Mouse (Mus musculus): ENCODE results near the gene Elp5. TPM values are rescaled to one million over a fixed set of nuclear protein-coding genes. Genes with fewer than 3 reads are reported as not detected.

Elp5 gene
- polyA plus RNA-seq, 1 experiment = 75.3 TPM

DNA sequence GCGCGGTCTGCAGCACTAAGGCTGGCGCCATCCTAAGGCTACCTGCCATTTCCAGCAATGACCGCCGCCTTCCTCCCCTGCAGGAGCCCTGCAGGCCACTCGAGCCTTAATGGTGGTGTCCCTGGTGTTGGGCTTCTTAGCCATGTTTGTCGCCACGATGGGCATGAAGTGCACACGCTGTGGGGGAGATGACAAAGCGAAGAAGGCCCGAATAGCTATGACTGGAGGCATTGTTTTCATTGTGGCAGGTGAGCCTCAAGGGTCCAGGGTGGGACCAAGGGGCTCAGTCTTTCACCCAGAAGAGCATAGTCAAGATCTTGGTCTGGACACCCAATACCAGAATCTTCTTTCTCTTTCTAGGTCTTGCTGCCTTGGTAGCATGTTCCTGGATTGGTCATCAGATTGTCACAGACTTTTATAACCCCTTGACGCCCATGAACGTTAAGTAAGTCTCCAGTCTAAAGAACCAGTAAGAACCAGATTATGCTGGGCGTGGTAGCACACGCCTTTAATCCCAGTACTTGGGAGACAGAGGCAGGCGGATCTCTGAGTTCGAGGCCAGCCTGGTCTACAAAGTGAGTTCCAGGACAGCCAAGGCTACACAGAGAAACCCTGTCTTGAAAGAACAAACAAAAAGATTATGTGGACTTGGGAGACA, 15.3 kb downstream of the Elp5 start:
- Histone ChIP-seq H3K4me1 (replicated peaks; ENCODE audit: control insufficient read depth, insufficient read depth, low read length) (peaks cover 7% of the 10 kb centered on the region; the same call in 1 of the 2 replicates), H3K27me3 (ENCODE audit: control insufficient read depth, insufficient read depth, low read length) (peaks cover 18% of the 10 kb centered on the region; the same call in 1 of the 2 replicates), H3K4me3 (ENCODE audit: control insufficient read depth, insufficient read depth, low read length) (no peak overlapping the region), H3K27ac (ENCODE audit: control insufficient read depth, insufficient read depth, low read length) (no peak overlapping the region), H3K36me3 (ENCODE audit: control insufficient read depth, insufficient read depth, low read length) (no peaks in the 10 kb centered on the region; the same call in 1 of the 2 replicates)
- no peak for TF ChIP-seq POLR2A (IDR thresholded peaks at IDR 0.05; ENCODE audit: control insufficient read depth, extremely low read depth, insufficient read depth, low read length, poor library complexity)
- no peak for TF ChIP-seq CTCF (IDR thresholded peaks at IDR 0.05; ENCODE audit: borderline replicate concordance, control insufficient read depth, extremely low read depth, insufficient read depth, low read length, poor library complexity)
- 47% methylated on average over 17 of the region's 17 CpGs for WGBS
- no peak for DNase-seq

DNA sequence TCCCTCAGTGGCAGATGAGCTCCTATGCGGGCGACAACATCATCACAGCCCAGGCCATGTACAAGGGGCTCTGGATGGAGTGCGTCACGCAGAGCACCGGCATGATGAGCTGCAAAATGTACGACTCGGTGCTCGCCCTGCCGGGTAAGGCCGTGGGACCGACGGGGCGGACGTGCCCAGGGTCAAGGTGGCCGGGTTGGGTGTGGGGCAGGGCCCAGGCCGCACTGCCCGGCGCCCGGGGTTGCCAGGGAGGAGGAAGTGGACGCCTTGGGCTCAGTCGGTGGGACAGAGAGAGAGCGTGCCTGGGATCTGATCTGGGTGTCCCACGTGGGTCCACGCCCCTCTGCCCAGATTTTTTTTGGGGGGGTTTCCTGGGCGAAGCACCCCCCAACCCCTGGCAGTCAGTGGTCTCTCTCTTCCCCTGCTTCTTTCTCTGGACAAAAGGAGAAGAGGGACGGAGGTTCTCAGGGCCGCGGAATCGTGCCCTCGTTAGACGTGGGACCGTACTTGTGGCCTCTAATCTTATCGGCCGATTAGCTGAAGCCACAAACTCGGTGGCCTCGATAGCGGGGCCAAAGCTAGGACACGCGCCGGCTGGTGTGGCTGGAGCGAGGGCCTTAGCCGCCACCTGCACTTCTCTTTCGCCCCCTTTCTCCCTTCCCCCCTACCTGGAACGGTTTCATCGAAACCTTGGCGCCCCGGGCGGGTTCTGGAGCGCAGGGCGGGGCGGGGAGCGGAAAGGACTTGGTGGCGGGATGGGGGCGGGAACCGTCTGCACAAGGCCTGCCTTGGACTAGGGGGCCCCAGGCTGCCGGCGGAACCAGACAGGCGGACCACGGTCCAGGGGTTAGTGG, 16.1 kb downstream of the Elp5 start:
- TF ChIP-seq POLR2A (IDR thresholded peaks at IDR 0.05; ENCODE audit: control insufficient read depth, extremely low read depth, insufficient read depth, low read length, poor library complexity) (no peak), CTCF (IDR thresholded peaks at IDR 0.05; ENCODE audit: borderline replicate concordance, control insufficient read depth, extremely low read depth, insufficient read depth, low read length, poor library complexity) (no peak)
- WGBS = 6% methylated on average over 59 of the region's 59 CpGs
- peaks cover 18% of the 10 kb centered on the region; the same call in 1 of the 2 replicates for H3K27me3 ChIP-seq (ENCODE audit: control insufficient read depth, insufficient read depth, low read length)
- DNase-seq = no peak
- peaks cover 7% of the 10 kb centered on the region; the same call in 1 of the 2 replicates for H3K4me1 ChIP-seq (replicated peaks; ENCODE audit: control insufficient read depth, insufficient read depth, low read length)
- no peak overlapping the region; the same call in 1 of the 2 replicates for H3K4me3 ChIP-seq (ENCODE audit: control insufficient read depth, insufficient read depth, low read length)
- H3K27ac ChIP-seq (ENCODE audit: control insufficient read depth, insufficient read depth, low read length) = no peak overlapping the region
- no peaks in the 10 kb centered on the region; the same call in 1 of the 2 replicates for H3K36me3 ChIP-seq (ENCODE audit: control insufficient read depth, insufficient read depth, low read length)

DNA sequence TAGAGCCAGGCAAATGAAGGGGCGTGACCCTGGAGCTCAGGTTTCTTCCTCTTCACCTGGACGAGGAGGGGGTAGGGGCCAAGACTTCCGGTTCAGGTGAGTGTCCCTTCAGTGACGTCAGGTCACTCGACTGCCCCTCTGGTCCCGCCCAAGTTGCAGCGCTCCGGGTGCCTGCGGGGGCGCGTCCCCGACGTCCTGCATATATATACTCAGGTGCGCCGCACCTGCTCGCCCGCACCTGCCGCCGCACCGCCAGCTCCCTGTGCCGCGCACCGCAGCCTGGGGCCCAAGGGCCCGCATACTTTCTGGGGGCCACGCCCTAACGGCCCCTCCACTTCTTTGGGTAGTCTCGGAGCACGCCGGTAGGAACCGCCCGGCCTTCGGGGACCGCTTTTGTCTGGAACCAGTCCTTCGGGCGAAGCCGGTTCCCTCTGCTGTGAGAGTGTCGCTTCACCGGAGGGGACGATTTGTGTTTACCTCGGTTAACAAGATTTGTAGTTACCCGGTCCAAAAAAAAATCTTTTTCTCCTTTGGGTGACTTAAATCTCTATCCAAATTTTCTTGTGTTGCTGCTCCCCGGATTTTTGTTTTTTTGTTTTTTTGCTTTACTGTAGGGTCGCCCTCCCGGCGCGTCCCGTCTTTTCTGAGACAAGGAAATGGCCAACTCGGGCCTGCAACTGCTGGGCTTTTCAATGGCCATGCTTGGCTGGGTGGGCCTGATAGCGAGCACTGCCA, 16.9 kb downstream of the Elp5 start:
- Histone ChIP-seq H3K27ac (ENCODE audit: control insufficient read depth, insufficient read depth, low read length) (no peak overlapping the region), H3K4me3 (ENCODE audit: control insufficient read depth, insufficient read depth, low read length) (no peak overlapping the region), H3K36me3 (ENCODE audit: control insufficient read depth, insufficient read depth, low read length) (no peaks in the 10 kb centered on the region; the same call in 1 of the 2 replicates), H3K4me1 (replicated peaks; ENCODE audit: control insufficient read depth, insufficient read depth, low read length) (peaks cover 7% of the 10 kb centered on the region; the same call in 1 of the 2 replicates), H3K27me3 (ENCODE audit: control insufficient read depth, insufficient read depth, low read length) (peaks cover 18% of the 10 kb centered on the region; the same call in 1 of the 2 replicates)
- 9% methylated on average over 49 of the region's 49 CpGs for WGBS
- TF ChIP-seq POLR2A (IDR thresholded peaks at IDR 0.05; ENCODE audit: control insufficient read depth, extremely low read depth, insufficient read depth, low read length, poor library complexity) (no peak), CTCF (IDR thresholded peaks at IDR 0.05; ENCODE audit: borderline replicate concordance, control insufficient read depth, extremely low read depth, insufficient read depth, low read length, poor library complexity) (no peak)
- no peak for DNase-seq

DNA sequence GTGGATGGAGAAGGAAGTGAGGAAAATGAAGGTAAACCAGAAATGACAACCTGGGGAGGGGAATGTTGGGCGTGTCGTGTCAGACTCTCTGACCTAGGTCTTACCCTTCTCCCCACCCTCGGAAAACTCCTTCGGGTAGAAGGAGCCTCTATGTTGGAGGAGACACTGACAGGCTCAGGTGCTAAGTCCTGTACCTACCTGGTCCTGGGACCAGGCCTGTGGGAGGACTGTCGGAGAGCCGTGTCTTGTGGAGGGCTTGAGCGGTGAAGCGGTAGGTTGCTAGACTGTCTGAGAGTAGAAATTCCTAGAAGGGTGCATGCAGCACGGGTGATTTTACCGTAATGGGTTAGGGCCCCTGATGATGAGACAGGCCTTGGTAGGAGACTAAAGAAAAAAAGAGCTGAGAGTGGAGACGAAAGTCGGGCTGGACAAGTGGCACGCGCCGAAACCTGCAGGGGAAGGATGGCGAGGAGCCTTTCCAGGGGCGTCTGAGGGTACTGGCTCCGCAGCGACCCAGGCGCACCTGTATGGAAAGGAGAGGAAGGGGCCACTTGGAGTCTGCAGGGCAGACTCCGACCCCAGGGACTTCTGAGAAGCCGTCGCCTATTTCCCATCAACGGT, 17.6 kb downstream of the Elp5 start, which contains the start of gene Cldn7:
Gene Cldn7, plus strand, starts transcription at position 130 of the 621 bp plus-strand sequence.
- H3K4me1 ChIP-seq (replicated peaks; ENCODE audit: control insufficient read depth, insufficient read depth, low read length) = peaks cover 7% of the 10 kb centered on the region; the same call in 1 of the 2 replicates
- no peak for TF ChIP-seq CTCF (IDR thresholded peaks at IDR 0.05; ENCODE audit: borderline replicate concordance, control insufficient read depth, extremely low read depth, insufficient read depth, low read length, poor library complexity)
- TF ChIP-seq POLR2A (IDR thresholded peaks at IDR 0.05; ENCODE audit: control insufficient read depth, extremely low read depth, insufficient read depth, low read length, poor library complexity) = no peak
- no peak within 1 kb of the TSS for H3K4me3 ChIP-seq (ENCODE audit: control insufficient read depth, insufficient read depth, low read length)
- 38% methylated on average over 24 of the region's 24 CpGs for WGBS
- peaks cover 18% of the 10 kb centered on the region; the same call in 1 of the 2 replicates for H3K27me3 ChIP-seq (ENCODE audit: control insufficient read depth, insufficient read depth, low read length)
- H3K36me3 ChIP-seq (ENCODE audit: control insufficient read depth, insufficient read depth, low read length) = no peaks in the 10 kb centered on the region
- DNase-seq = no peak
- no peak within 1 kb of the TSS for H3K27ac ChIP-seq (ENCODE audit: control insufficient read depth, insufficient read depth, low read length)

DNA sequence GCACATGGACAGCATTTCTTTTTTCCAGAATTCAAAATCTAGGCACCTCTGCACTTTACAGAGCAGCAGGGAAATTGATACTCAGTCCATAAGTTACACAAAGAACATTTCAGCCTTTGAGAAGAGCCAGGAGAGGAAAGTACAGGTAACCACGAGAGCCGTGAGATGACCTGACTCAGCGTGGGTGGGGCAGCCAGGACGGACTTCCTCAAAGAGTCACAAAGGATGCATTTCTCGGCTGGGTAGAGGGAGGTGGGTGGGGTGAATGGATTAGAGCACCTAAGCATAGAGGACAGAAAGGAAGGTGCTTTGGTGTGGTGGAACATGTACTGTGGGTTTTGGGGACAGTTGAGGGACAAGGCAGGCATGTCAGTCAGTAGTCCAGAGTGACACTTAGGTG, 20.5 kb downstream of the Elp5 start:
- H3K27ac ChIP-seq (ENCODE audit: control insufficient read depth, insufficient read depth, low read length) = no peak overlapping the region
- TF ChIP-seq CTCF (IDR thresholded peaks at IDR 0.05; ENCODE audit: borderline replicate concordance, control insufficient read depth, extremely low read depth, insufficient read depth, low read length, poor library complexity) = no peak
- no peak for TF ChIP-seq POLR2A (IDR thresholded peaks at IDR 0.05; ENCODE audit: control insufficient read depth, extremely low read depth, insufficient read depth, low read length, poor library complexity)
- peaks cover 16% of the 10 kb centered on the region; the same call in 1 of the 2 replicates for H3K27me3 ChIP-seq (ENCODE audit: control insufficient read depth, insufficient read depth, low read length)
- 8% methylated on average over 5 of the region's 5 CpGs for WGBS
- DNase-seq = no peak
- H3K4me3 ChIP-seq (ENCODE audit: control insufficient read depth, insufficient read depth, low read length) = no peak overlapping the region
- no peaks in the 10 kb centered on the region for H3K36me3 ChIP-seq (ENCODE audit: control insufficient read depth, insufficient read depth, low read length)
- peaks cover 6% of the 10 kb centered on the region; the same call in 1 of the 2 replicates for H3K4me1 ChIP-seq (replicated peaks; ENCODE audit: control insufficient read depth, insufficient read depth, low read length)
